Mouse (Mus musculus): ENCODE results near the gene Eno1.

DNA sequence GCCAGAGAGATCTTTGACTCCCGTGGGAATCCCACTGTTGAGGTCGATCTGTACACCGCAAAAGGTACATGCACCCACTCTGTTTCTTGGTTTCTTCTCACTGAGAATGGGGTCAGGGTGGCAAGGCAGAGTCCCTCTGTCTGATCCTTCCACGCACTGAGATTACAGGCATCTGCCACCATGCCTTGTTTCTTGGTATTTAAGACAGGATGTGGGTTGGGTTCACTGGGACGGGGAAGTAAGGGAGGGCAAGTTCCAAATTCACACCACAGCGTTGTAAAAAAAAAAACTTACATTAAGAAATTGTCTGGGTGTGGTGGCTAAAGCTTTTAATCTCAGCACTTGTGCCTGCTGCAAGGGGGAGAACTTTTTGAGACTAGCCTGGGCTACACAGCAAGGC is 3.0 kb downstream of the Eno1 start:
- no peak for TF ChIP-seq CTCF (IDR thresholded peaks at IDR 0.05; ENCODE audit: borderline replicate concordance, insufficient read depth, low read length)
- peak; percentile 48; the same call in 1 of the 2 replicates for TF ChIP-seq POLR2A (IDR thresholded peaks at IDR 0.05; ENCODE audit: low read depth, low read length)
